Mouse (Mus musculus): ENCODE data around the gene Spred2.

- no peak for TF ChIP-seq GATA1 (IDR thresholded peaks at IDR 0.05; ENCODE audit: borderline replicate concordance, low read length)
- no peak for TF ChIP-seq FLI1 (IDR thresholded peaks at IDR 0.05; ENCODE audit: low read length)
Observed at GRCm38 (mm10) chr11:19971954-19972750, 48.0 kb downstream of the Spred2 start.

Measured in megakaryocyte, embryonic 14.5 days (primary cell).